Mouse (Mus musculus) left cerebral cortex, postnatal 25 days (tissue): ENCODE data around the gene C6. TPM values are rescaled to one million over a fixed set of nuclear protein-coding genes. Genes with fewer than 3 reads are reported as not detected.

Experiments used
- total RNA-seq, 2 experiments: library from RNA; stranded (reverse); gene quantifications; 2 replicates each; pipeline ENCODE4 v1.2.3; 2021

C6 gene
- total RNA-seq, 2 experiments from 2014 or later, result not detected

Other genes with a start within 250 kb of the C6 start
- gene Mroh2b, start 171.6 kb downstream of the C6 start, total RNA-seq, result not detected